Mouse (Mus musculus) thymus, adult 2 months (tissue): ENCODE results near the gene Siah3.

Source experiments
- CTCF ChIP-seq: fragments of 200-500 bp; IDR thresholded peaks from 2 replicates; pipeline ENCODE4 v1.5.1; 2012; ENCODE audit warnings: mild to moderate bottlenecking, control low read depth, low read length, moderate library complexity, borderline replicate concordance; ENCODE audit not compliant: control insufficient read depth, poor library complexity, insufficient read depth; ENCODE audit errors: extremely low read depth
- POLR2A ChIP-seq: fragments of 200-500 bp; IDR thresholded peaks from 2 replicates; pipeline ENCODE4 v1.6.1; 2012; ENCODE audit warnings: mild to moderate bottlenecking, low read length, control low read depth, moderate library complexity; ENCODE audit not compliant: control insufficient read depth, poor library complexity, insufficient read depth; ENCODE audit errors: extremely low read depth

- no peak for TF ChIP-seq CTCF
- TF ChIP-seq POLR2A = no peak
These were observed 45.4 kb upstream of the Siah3 start for GRCm38 (mm10) chr14:75410392-75410791.
